Mouse (Mus musculus) hindbrain, embryonic 11.5 days (tissue): Measurements from ENCODE around the gene Vmn1r49. TPM values are rescaled to one million over a fixed set of nuclear protein-coding genes. Genes with fewer than 3 reads are reported as not detected.
"Not testable (repeated sequence)": the region's sequence is repeated elsewhere in the genome, so short reads cannot be mapped to it uniquely, and the experiment has no call there.

Experiments
- ATAC-seq: fragments of 200-750 bp; cut with Nextera tagmentation; 2 replicates; pipeline ENCODE4 v1.8.0; 2017; ENCODE audit warnings: mild to moderate bottlenecking, moderate TSS enrichment, moderate library complexity; ENCODE audit not compliant: low FRiP score
- DNase-seq: peaks from one replicate; pipeline ENCODE4 v3.0.0-alpha.2; 2015; ENCODE audit warnings: low spot score
- H3K27ac ChIP-seq: fragments of 300-500 bp; sonication (generic); 2 replicates; pipeline ENCODE4 v1.5.1; 2014; ENCODE audit warnings: mild to moderate bottlenecking, low read depth, low read length
- H3K27me3 ChIP-seq: fragments of 300-500 bp; sonication (generic); 2 replicates; pipeline ENCODE4 v1.6.1; 2014; ENCODE audit warnings: mild to moderate bottlenecking, low read length, moderate library complexity, mixed read lengths; ENCODE audit not compliant: control insufficient read depth, insufficient read depth
- H3K36me3 ChIP-seq: fragments of 300-500 bp; sonication (generic); 2 replicates; pipeline ENCODE4 v1.6.1; 2014; ENCODE audit warnings: mild to moderate bottlenecking, low read length, moderate library complexity, mixed read lengths; ENCODE audit not compliant: control insufficient read depth, insufficient read depth
- H3K4me1 ChIP-seq: fragments of 300-500 bp; sonication (generic); replicated peaks from 2 replicates; pipeline ENCODE4 v1.6.1; 2014; ENCODE audit warnings: low read length, mixed read lengths; ENCODE audit not compliant: control insufficient read depth, insufficient read depth
- H3K4me2 ChIP-seq: fragments of 300-500 bp; sonication (generic); replicated peaks from 2 replicates; pipeline ENCODE4 v1.6.1; 2014; ENCODE audit warnings: mild to moderate bottlenecking, low read depth, low read length
- H3K4me3 ChIP-seq: fragments of 300-500 bp; sonication (generic); 2 replicates; pipeline ENCODE4 v1.5.1; 2014; ENCODE audit warnings: low read depth, low read length
- H3K9ac ChIP-seq: fragments of 300-500 bp; sonication (generic); 2 replicates; pipeline ENCODE4 v1.6.1; 2014; ENCODE audit warnings: low read depth, low read length
- H3K9me3 ChIP-seq: fragments of 300-500 bp; sonication (generic); 2 replicates; pipeline ENCODE4 v1.6.1; 2016; ENCODE audit warnings: low read length; ENCODE audit not compliant: control insufficient read depth
- WGBS: fragments of 180-500 bp; shearing (Covaris S2); extraction: QIAGEN DNeasy Blood & Tissue Kit; methylation state at CpG from one replicate; pipeline ENCODE4 v1.1.7; 2014; 5-methylcytosine and 5-hydroxymethylcytosine counted together
- polyA plus RNA-seq: library from polyadenylated mRNA; unstranded; fragments of >200 nt; fragmentation: Nextera tagmentation; extraction: Ambion mirVana; gene quantifications from 2 replicates; pipeline ENCODE4 v1.2.1, GENCODE M21; 2014

The Vmn1r49 gene
- polyA plus RNA-seq = not detected in 2 replicates

GRCm38 (mm10) chr6:90078406-90078805 is at the start of gene Vmn1r49:
Gene Vmn1r49, minus strand, starts transcription at chr6:90078506.
- Histone ChIP-seq H3K9me3 (no peaks in the 10 kb centered on the region), H3K4me3 (no peak within 1 kb of the TSS), H3K27ac (no peak within 1 kb of the TSS), H3K27me3 (no peaks in the 10 kb centered on the region), H3K4me2 (no peak within 1 kb of the TSS), H3K4me1 (no peaks in the 10 kb centered on the region), H3K9ac (no peak within 1 kb of the TSS), H3K36me3 (no peaks in the 10 kb centered on the region)
- no peak for ATAC-seq
- WGBS = 79% methylated on average over 4 of the region's 4 CpGs
- no peak for DNase-seq

- DNase-seq, H3K4me2 ChIP-seq, H3K4me3 ChIP-seq, H3K4me1 ChIP-seq, ATAC-seq, H3K9ac ChIP-seq, H3K27me3 ChIP-seq, H3K9me3 ChIP-seq, H3K27ac ChIP-seq, H3K36me3 ChIP-seq: not testable (repeated sequence)
- WGBS = 86% methylated on average over 1 of the region's 1 CpGs
Observed at GRCm38 (mm10) chr6:90122296-90122695, 44.0 kb upstream of the Vmn1r49 start, which contains the start of gene Vmn1r51. Gene Vmn1r51, plus strand, starts transcription at chr6:90122596.

DNA sequence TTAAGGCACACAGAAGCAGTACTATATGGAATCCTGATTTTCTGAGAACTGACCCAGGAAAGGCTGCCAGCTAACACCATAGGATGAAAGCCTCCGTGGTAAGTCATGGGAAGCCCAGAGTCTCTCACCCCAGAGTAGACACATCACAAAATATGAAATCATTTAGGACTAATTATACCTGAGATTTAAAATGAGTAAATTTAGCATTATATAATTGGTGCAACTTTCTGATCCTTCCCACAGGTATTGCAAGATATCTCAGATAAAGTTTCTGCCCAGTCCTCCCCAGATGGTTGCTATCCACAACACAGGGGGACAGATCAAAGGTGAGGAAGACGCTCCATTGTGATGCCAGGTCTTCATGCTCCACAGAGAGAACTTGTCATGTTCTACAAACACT is 22.8 kb upstream of the Vmn1r49 start, which contains the start of gene Vmn1r50:
Gene Vmn1r50 (plus strand): TSS at position 301 of the 400 bp plus-strand sequence.
- Histone ChIP-seq H3K36me3 (no peaks in the 10 kb centered on the region), H3K4me3 (no peak within 1 kb of the TSS), H3K4me1 (no peaks in the 10 kb centered on the region), H3K27ac (no peak within 1 kb of the TSS), H3K4me2 (no peak within 1 kb of the TSS), H3K27me3 (no peaks in the 10 kb centered on the region), H3K9me3 (no peaks in the 10 kb centered on the region), H3K9ac (no peak within 1 kb of the TSS)
- no peak for ATAC-seq
- WGBS = 56% methylated on average over 2 of the region's 2 CpGs
- no peak for DNase-seq

GRCm38 (mm10) chr6:90100566-90100965 is 22.3 kb upstream of the Vmn1r49 start:
- no peaks in the 10 kb centered on the region for H3K36me3 ChIP-seq
- H3K4me3 ChIP-seq = no peak overlapping the region
- DNase-seq = no peak
- 92% methylated on average over 2 of the region's 2 CpGs for WGBS
- H3K9ac ChIP-seq = no peak overlapping the region
- no peaks in the 10 kb centered on the region for H3K9me3 ChIP-seq
- no peak overlapping the region for H3K4me2 ChIP-seq
- no peaks in the 10 kb centered on the region for H3K4me1 ChIP-seq
- no peak overlapping the region for H3K27ac ChIP-seq
- H3K27me3 ChIP-seq = no peaks in the 10 kb centered on the region
- ATAC-seq = no peak

DNA sequence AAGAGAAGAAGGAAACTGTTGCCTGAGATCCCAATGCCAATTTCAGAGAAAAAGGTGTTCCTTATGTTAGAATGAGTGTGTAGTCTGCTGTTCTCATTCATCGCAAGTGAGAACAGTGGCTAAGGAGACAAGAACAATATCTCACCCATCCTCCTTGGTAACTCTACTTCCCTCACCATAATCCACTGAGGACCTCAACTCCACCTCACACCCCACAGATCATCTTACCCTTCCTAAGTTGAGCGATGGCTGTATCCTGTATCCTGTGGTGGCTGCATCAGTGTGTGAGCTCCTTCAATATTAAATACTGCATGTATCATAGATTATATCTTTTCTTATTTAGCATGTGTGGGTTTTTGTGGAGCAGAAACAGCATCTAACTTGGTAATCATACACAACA is 41.6 kb downstream of the Vmn1r49 start, which contains the start of gene Vmn1r48:
Gene Vmn1r48 (minus strand): TSS at position 101 of the 400 bp plus-strand sequence.
- H3K4me2 ChIP-seq, DNase-seq, ATAC-seq, H3K9ac ChIP-seq, H3K36me3 ChIP-seq, H3K27ac ChIP-seq, H3K4me3 ChIP-seq, H3K27me3 ChIP-seq, H3K9me3 ChIP-seq, H3K4me1 ChIP-seq: not testable (repeated sequence)
- no CpG with 5 or more reads among the region's 2 CpGs for WGBS

Other genes with a start within 250 kb of the Vmn1r49 start
- gene Vmn1r42, start 202.1 kb downstream of the Vmn1r49 start, polyA plus RNA-seq = not detected in 2 replicates
- gene Vmn1r43, start 202.1 kb downstream of the Vmn1r49 start, polyA plus RNA-seq = not detected in 2 replicates
- gene Vmn1r44, start 194.8 kb downstream of the Vmn1r49 start, polyA plus RNA-seq = not detected in 2 replicates
- not detected in 2 replicates for gene Vmn1r45, start 137.9 kb downstream of the Vmn1r49 start, polyA plus RNA-seq
- not detected in 2 replicates for gene Vmn1r46, start 109.2 kb downstream of the Vmn1r49 start, polyA plus RNA-seq
- not detected in 2 replicates for gene Vmn1r47, start 62.4 kb downstream of the Vmn1r49 start, polyA plus RNA-seq
- gene Vmn1r48, start 41.7 kb downstream of the Vmn1r49 start, polyA plus RNA-seq = not detected in 2 replicates
- gene Vmn1r50, start 22.9 kb upstream of the Vmn1r49 start, polyA plus RNA-seq = not detected in 2 replicates
- gene Vmn1r51, start 44.1 kb upstream of the Vmn1r49 start, polyA plus RNA-seq = not detected in 2 replicates
- not detected in 2 replicates for gene Vmn1r52, start 96.3 kb upstream of the Vmn1r49 start, polyA plus RNA-seq
- not detected in 2 replicates for gene V1ra8, start 124.3 kb upstream of the Vmn1r49 start, polyA plus RNA-seq
- gene Vmn1r53, start 145.9 kb upstream of the Vmn1r49 start, polyA plus RNA-seq = not detected in 2 replicates
- not detected in 2 replicates for gene Vmn1r54, start 167.8 kb upstream of the Vmn1r49 start, polyA plus RNA-seq
- gene BC048671, start 222.7 kb upstream of the Vmn1r49 start, polyA plus RNA-seq = not detected in 2 replicates
- 0.27 TPM in 1 of 2 replicates, not detected in the other for gene Chst13, start 246.7 kb upstream of the Vmn1r49 start, polyA plus RNA-seq